Mouse (Mus musculus): ENCODE measurements around the gene Trak1.

DNA sequence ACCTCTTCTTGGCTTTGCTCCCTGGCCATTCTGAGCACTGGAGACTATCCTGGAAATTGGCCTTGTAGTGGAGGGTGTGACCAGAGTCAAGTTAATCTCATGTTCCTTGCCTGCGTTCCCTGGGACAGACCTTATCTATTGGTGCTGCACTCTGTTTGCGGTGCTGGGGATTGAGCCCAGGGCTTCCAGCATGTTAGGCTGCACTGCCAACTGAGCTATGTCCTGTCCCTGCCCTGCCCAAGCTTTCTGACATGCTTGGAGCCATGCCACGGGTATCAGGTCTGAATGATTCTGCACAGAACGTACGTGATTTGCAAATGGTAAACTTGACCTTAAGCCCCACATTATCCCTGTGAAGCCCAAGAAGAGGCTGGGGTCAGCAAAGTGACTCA is 77.6 kb downstream of the Trak1 start:
- TF ChIP-seq GABPA (IDR thresholded peaks at IDR 0.05; ENCODE audit: insufficient replicate concordance, low read depth, low read length) (no peak), POLR2A (IDR thresholded peaks at IDR 0.05; ENCODE audit: low read depth, low read length) (no peak), CTCF (conservative IDR thresholded peaks at IDR 0.05 in 1 of 2, IDR thresholded peaks at IDR 0.05 in 1 of 2; ENCODE audit: low read depth in 2 of 2, low read length in 2 of 2) (no peak), HCFC1 (IDR thresholded peaks at IDR 0.05; ENCODE audit: low read depth, low read length) (no peak), ZC3H11A (IDR thresholded peaks at IDR 0.05; ENCODE audit: low read depth, low read length) (no peak), MEF2A (IDR thresholded peaks at IDR 0.05; ENCODE audit: borderline replicate concordance, low read depth, low read length) (no peak), UBTF (IDR thresholded peaks at IDR 0.05; ENCODE audit: low read depth, low read length) (no peak), USF1 (IDR thresholded peaks at IDR 0.05; ENCODE audit: low read depth, low read length) (no peak), MYC (IDR thresholded peaks at IDR 0.05; ENCODE audit: low read depth, low read length) (no peak), ZNF384 (IDR thresholded peaks at IDR 0.05; ENCODE audit: low read depth, low read length) (no peak), MXI1 (IDR thresholded peaks at IDR 0.05; ENCODE audit: low read depth, low read length) (no peak)
